Mouse (Mus musculus): Measurements from ENCODE around the gene Ccdc28a.

Gene Ccdc28a

DNA sequence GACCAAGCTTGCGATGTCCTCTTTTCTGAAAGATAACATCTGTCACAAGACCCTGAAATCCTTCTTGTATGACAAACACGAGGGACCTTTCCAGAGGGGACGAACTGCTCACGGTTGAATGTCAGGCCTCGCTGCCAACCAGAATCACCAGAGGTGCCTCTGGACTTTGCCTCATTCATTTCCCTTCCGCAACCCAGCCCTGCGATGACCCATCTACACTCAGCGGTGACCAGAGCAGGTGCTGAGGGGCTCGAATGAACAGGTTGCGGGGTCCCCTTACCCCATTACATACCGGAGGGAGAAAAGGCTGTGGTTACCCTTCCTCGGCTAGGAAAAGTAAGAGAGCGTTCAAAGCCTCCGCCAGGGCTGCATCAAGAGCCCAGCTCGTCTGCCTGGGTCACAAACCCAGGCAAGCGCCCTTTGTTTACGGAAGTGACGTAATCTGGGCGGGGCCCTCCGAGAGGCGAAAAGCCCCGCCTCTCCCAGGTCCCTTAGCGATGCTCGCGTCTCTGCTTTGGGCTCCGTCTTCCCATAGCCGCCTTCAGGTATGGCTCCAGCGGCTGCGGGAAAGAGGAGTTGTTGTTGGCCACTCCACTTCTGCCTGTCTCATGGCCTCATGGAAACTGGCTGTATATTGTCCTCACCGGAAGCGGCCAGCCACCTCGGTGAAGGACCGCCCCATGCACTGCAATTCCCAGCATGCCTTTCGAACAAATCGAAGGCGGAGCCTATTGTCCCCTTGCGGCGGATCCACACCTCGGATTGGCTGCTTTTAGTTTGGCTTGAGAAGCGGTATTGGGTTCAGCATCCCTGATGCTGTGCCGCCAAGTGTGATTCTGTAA is at the start of gene Ccdc28a:
TSS of gene Ccdc28a (minus strand) at position 439 of the 842 bp plus-strand sequence.
- DNase-seq (ENCODE audit: low spot score in 2 of 2): peak; percentile 94 to 97

DNA sequence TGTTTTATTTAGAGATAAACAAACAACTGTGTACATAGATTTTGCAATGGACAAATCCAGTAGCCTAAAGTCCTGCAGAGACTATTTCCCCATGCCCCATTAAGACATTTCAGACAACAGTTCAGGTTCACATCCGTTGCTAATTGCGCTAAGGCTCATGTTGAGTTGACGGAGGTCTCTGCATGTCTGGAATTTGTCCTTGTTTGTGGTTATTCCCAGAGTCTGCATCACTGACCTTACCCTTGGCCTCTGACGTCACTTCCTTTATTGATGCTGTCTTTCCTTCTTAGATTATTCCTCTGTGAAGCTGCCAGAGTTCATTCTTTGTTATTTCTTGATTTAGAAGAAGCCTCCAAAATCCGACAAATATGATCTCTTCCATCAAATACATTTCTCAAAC is 49.2 kb upstream of the Ccdc28a start:
- DNase-seq (ENCODE audit: low spot score in 2 of 2): no peak

DNA sequence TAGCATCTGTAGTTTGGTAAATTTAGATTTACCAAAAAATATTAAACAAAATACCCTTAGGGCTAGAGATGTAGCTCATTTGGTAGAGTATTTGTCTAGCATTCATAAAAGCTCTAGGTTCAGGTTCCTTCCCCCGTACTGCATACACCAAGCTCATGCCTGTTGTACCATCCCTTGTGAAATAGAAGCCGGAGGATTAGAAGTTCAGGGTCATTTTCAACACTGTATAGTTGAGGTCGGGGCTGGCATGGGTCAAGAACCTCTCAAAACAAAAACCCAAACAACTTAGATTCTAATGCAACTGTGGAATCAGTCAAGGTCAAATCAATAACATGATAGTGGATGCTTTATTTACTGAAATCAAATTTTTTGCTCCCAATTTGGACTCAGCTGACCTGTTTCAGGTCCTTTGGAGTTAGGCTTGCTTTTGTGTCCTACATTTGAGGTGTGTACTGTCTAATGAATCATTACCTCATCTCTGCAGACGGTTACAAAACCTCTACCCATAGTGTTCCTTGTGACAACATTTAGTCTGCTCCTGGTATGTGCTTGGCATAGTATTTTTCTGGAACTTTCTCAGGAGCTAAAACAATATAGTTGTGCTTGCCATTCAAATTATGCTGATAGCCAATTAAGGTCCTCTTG is 41.4 kb upstream of the Ccdc28a start:
- DNase-seq (ENCODE audit: low spot score in 2 of 2): no peak

DNA sequence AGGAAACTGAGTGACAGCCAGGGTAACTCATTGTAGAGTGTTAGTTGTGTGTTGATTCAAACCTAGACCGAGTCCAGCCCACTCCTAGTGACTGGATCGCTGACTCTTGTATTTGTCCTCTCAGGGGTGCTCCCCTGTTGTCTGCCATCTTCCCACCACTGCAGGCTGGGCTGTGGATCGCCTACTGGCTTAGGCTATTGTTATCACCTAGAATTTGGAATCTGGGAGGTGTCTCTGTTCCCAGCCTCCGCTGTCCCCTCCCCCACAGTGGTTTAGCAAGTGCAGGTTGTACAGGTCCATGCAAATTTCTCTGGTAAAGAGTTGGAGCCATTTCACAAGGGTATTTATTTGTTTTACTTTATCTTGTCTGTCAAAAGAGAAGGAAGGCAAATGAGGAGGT is 16.5 kb upstream of the Ccdc28a start:
- DNase-seq (ENCODE audit: low spot score in 2 of 2): no peak

DNA sequence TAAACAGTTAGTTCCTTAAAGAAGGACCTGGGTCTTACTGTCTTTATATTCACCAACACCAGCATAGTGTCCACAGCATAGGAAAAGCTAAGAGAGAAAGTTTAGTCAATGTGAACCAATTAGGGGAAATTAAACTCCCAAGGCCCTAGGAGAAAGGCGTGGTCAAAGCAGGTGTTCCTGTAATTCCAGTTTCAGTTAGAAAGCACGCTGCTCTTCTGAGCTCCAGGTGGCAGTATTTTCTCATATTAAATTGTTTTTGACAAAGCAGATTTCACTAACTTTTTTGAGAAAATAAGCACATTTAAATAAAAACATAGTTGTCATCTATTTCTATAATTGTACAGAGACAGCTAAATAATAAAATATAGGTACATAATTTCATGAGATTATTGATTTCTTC is 8.8 kb upstream of the Ccdc28a start:
- no peak for DNase-seq (ENCODE audit: low spot score in 2 of 2)

DNA sequence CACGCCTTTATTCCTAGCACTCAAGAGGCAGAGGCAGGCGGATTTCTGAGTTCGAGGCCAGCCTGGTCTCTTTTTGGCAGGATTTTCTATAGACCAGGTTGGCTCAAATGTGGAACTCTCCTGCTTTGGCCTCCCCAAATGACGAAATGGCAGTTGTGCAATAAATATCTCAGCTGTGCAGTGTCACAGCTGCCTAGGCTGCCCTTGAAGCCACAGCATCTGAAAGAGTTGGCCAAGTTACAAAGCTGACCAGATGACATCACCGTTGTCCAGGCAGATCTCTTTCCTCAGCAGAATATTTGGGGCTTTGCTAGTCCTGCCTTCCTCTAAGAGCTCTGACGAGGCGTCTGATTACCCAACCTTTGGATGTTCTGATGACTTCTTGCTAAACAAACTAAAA is 2.4 kb upstream of the Ccdc28a start:
- DNase-seq (ENCODE audit: low spot score in 2 of 2): no peak

DNA sequence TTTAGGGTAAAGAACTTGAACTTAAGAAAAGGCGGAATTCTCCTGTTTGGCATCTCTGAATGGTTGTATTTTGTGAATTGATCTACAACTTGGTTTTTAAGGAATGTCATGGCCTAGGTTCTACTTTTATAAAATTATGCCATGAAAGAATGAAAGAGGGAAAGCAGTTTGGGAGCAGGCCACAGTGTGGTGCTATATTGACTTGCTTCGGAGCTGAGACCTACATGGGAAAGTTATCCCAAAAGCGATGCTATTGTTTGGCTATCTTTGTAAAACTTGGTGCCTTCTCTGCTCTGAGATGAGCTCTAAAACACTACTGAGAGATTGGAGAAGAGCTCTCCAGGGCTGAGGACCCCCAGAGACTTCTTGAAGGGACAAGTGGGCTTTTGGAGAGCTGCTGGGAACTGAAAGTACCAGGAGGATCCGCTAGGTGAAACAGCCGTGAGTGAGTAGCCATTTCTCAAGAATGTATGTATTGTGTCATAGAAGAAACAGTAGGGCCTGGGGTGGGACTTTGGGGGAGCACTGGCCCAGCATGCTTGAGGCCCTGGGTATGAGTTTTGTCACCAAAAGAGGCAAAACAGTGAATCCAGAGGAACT is 1.6 kb upstream of the Ccdc28a start:
- DNase-seq (ENCODE audit: low spot score in 2 of 2): no peak

DNA sequence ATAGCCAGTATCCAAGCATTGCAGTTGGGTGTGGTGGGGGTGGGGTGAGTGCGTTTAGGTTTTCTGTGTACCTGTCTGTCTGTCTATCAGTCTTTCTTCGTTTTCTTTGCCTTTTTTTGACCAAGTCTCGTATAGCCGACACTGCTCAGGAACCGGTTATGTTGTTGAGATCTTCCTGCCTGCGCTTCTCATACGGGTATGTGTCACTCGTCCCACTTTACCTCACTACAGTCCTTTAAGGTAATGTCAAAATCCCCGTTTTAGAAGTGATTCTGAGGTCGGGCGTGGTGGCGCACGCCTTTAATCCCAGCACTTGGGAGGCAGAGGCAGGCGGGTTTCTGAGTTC is 577 bp upstream of the Ccdc28a start:
- no peak for DNase-seq (ENCODE audit: low spot score in 2 of 2)

DNA sequence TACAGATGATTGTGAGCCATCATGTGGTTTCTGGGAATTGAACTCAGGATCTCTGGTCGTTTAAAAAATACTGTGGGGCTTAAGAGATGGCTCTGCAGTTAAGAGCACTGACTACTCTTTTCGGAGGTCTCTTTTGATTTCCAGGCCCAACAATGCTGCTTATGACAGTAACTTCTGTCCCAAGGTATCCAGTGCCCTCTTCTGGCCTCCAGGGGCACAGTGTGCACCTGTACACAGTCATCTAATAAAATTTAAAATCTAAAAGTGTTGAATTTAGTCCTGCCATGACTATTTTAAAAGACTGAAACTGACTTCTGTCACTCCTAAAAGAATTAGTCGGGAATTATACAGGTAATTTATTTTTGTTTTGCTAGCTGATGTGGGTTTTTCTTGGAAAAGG is 907 bp downstream of the Ccdc28a start:
- no peak for DNase-seq (ENCODE audit: low spot score in 2 of 2)

DNA sequence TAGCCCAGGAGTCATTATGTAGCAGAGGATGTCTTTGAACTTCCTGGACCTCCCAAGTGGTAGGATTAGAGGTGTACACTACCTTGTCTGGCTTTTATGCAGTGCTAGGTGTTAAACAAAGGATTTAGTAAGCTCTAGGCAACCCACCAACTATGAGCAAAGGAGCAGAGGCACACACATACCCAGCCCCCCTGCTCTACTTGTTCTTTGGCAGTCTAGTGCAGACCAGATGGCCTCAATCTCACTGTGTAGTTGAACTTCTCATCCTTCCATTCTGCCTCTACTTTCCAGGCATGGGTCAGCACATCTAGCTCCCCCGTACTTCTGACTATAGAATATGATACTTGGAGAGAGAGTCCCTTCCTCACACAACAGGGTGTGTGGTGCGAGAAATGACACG is 10.4 kb downstream of the Ccdc28a start:
- no peak for DNase-seq (ENCODE audit: low spot score in 2 of 2)

DNA sequence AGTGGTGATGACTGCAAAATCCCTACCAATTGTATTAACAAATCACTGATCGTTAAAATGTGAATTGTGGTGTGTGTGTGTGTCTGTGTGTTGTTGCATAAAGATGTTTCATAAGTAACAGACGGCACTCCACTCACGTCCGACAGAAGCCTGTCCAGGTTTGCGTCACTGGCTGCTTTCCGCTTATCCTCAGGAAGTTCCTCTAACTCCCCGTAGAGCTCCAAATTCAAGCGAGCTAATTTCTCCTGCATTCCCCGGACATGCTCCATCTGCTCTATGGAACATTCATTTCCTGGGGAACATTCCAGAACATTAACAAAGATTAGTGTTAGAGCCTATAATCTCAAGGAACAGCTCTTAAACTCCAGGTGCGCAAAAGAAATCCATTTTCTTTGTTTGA is 15.4 kb downstream of the Ccdc28a start:
- DNase-seq (ENCODE audit: low spot score in 2 of 2): no peak

DNA sequence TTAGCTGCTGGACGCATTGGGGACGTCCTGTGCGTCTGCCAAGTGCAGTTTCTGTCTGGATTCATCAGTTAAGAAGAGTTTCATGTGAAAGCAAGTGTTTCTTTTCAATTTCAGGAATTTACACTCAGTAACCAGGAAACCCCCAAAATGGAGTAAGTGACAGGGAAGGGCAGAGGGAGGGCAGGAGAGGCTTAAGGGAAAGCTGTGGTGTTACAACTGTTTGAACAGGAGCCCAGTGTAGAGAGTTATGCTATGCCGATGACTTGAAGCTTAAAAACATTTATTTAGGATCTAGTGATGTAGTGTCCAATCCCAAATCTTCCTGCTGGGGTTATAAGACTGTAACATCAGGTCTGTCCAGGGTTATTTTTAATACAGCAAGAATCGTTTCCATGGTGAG is 20.7 kb downstream of the Ccdc28a start:
- DNase-seq (ENCODE audit: low spot score in 2 of 2): no peak

DNA sequence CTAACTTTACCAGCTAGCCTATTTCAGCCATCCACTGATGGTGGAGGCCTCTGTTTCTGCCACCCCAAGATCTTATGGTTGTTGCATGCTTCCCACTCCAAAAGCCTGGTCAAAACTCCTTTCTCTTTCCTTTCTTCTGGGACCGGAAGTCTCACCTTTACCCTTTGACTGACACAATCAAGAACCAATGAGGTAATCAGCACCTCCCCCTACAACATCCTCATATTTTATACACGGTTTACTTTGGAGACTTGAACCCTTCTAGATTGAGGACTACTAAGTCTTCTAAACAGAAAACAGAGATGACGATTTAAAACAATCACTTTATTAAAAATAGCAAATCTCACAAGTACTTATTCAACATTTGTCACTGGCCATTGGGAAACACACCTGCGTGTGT is 21.4 kb downstream of the Ccdc28a start:
- DNase-seq (ENCODE audit: low spot score in 2 of 2): no peak

DNA sequence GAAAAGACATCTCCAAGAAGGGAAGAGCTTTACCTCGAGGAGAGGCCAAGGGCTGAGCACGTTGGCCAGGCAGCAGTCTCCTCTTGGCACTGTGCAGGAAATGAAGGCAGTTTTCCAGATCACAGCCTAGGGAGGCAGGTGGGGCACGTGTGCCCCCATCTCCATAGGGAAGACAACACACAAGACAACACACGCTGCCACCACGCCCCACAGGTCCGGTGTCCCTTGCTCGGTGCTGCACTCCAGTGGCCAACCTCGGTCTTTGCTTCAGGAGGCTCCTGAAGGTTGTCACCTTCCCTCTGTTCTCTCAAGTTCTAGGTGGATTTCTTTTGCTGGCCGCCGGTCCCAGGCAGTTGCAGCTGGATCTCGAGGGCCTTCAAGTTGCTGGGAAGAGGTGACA is 24.1 kb downstream of the Ccdc28a start, which contains the start of gene Ect2l:
TSS of gene Ect2l (minus strand) at position 165 of the 400 bp plus-strand sequence.
- peak; percentile 11 to 18 for DNase-seq (ENCODE audit: low spot score in 2 of 2)

DNA sequence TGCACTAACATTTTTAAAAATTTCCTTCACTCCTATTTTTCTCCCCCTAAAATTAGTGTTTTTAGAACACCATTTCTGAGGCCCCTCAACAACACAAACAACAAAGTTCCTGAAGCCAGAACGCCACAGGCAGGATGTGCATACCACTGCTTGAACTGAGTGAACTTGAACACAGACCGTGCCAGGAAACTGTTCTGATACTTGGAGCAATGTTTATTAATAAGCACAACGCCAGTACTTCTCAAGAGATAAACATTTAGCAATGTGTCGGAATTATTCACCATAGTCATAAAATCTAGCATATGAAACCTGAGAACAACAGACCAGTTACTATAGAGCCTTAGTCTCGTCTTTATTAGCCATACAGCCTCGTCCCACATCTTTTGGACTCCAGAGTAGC is 24.7 kb downstream of the Ccdc28a start:
- DNase-seq (ENCODE audit: low spot score in 2 of 2): no peak

DNA sequence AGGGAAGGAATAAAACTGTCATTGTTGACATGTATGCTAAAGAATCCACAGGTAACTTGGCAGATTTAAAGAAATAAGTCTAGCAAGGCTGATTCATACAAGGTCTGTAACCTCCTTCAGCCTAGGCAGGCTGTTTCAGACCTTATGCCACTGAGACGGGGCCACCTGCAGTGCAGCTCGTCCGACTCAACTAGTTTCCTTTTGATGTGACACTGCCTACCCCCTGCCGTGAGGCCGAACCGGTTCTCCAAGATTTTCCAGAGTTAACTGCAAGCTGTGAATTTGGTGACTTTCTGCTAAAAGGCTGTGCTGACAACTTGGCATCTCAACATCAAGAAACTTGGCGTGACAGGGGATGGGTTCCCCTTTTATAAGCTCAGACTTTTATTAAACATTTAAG is 30.7 kb downstream of the Ccdc28a start:
- DNase-seq (ENCODE audit: low spot score in 2 of 2): no peak

DNA sequence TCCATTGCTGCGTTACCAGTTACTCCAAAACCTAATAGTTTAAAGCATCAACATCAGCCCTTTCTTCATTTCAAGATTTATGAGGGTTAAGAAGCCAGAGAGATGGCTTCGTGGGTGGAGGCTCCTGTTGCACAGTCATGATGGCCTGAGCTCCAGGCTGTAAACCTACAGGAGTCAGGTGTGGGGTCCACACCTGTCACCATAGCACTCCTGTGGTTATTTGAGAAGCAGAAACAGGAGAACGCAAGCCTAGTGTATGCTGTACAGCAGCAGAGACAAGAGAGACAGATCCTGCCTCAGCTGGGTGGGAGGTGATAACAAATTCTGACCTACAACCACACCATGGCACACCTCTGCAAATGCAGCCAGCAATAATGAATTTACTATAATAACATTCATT is 32.4 kb downstream of the Ccdc28a start:
- no peak for DNase-seq (ENCODE audit: low spot score in 2 of 2)

DNA sequence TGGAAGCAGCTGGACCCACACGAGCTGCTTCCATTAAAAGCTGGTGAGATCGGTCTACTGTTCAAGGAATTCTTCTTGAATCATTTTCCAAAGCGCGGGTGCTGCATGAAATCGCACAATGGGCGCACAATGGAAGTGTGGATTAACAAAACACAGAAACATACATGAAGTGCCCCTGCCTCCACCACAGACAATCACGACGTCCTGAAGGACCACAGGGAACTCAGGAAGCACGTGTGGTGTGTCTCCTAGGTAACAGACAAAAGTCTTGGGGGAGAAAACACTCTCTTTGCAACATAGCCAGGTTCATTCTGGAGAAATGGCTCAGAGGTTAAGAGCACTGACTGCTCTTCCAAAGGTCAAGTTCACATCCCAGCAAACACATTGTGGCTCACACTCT is 34.1 kb downstream of the Ccdc28a start:
- DNase-seq (ENCODE audit: low spot score in 2 of 2): no peak

DNA sequence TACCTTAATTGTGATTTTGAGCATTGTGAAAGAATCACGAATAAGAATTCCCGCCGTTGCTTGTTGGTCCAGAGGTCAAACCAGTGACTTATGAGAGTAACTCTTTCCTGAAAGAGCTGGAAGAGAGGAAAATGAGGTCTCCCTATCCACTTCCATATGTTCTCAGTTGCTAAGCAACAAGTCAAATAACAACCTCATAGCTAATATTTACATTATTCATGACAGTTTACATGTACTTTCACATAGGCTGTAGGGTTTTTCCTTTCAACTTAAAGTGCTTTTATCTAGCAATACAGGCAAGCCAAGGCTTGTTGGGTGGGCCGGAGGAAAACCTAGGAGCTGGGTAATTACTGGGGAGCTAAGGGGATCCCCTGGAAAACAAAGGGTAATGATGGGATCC is 34.9 kb downstream of the Ccdc28a start:
- DNase-seq (ENCODE audit: low spot score in 2 of 2): no peak

DNA sequence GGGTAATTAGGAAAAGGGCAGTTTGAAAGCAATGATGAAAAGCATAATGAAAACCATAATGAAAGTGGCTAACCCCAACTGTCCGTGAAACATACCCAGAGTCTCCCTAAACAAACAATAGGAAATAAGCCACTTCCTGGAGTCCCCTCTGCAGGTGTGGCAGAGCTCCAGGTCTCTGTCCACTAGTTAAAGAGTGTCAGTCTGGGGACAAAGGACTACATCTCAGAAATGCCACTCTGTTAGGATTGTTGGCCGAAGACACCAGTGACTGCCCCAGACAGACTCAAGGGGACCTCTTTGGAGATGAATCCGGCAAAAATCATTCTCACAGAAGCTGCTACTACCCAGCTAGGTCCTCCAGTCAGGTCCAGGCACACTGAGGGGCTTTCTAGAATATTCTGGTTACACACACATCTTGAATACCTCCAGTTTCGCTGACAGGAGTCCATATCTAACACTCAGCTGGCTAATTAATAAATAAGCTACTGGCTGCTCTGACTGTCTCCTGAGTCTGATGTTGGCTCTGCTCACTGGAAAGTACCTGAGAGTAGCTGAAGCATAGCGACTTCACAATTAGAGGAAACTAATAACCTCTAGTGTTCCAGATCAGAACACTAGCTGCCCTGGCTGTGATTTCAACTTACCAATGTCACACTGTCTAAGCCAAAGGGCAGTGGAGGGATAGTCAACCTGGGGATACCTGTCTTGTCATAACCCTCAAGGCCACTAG is 36.3 kb downstream of the Ccdc28a start:
- DNase-seq (ENCODE audit: low spot score in 2 of 2): no peak

DNA sequence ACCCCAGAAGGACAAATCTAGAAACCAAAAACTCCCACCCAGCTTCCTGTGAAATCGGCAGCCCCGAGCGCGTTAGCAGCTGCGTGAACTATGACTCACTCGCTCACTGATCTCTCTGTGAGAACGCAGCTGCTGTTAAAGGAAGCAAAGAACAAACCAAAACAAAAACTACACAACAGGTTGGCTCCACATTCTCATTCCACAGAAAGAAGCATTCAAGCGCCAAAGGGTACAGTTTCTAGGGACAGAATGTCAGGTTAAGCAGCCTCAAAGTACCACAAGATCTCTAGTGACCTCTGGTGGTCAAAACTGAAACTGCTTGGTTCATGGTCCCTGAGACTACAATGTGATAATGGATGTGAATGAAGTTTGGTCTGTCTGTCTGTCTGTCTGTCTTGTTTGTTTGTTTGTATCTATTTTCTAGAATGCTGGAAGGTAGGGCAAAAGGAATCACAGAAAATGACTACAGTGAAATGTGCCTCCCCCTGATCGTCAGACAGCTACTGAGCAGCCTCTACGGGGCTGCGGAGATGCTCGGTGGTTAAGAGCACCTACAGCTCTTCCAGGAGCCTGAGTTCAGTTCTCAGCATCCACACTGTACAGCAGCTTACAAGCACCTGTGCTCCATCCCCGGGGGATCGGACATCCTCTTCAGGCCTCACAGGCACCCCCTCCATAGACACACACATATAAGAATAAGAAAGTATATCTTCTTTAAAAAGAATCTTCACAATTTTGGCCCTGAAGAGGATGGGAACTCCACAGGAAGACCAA is 37.4 kb downstream of the Ccdc28a start:
- DNase-seq (ENCODE audit: low spot score in 2 of 2): peak; percentile 84 to 86

DNA sequence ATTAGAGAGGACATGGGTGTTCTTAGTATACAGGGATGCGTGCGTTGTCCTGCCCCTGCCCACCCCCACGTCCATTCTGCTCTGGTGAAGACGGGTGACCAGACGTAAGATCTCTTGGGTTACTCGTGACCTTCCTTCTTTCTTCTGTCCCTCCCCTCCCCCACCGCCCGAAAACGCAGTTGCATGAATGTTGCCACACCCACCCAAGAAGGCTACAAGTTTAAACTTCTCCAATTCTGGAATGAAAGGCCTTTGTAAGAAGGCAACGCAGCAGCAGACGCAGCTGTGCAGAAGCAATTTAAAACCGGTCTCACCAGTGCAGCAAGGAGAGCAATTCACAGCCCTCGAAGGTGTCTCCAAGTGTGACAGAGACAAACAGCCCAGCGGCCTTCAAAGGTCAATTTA is 40.1 kb downstream of the Ccdc28a start:
- DNase-seq (ENCODE audit: low spot score in 2 of 2): no peak

Measured in right cerebral cortex, adult 2 months (tissue).